Comparison of ENCODE assay signal across 8 mouse cellular contexts in the genomic region with DNA sequence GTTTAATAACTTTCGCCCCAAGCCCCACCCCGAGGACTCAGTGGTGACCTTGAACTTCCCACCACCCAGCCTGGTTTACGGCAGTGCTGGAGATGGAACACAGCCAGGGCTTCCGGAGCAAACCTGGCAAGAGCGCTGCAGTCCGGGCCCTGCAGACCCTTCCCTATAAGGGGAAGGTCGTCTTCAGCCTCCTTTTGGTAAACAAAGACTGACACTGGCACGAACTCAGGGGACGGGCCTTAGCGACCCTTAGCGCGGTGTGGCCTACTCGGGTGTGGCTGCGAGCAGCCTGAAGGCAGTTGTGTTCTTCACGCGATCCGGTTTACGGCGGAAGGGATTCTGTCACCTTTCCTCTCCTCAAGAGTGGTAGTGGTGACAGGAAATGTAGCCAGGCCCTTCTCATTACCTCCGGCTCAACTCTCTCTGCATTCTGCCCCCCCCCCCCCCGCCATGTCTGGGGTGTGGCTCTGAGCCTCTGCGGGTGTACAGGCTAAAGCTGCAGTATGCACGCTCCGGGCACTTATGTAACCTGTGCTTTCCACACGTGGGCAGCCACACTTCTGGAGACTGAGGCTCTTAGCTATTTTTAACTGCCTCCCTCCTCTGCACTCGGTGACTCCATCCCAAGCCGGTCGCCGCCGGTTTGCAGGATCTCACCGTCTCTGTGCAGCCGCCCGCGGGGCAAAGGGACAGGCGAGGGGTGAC. TPM values are rescaled to one million over a fixed set of nuclear protein-coding genes. Genes with fewer than 3 reads are reported as not detected.
DNase-seq lines count a peak whose midpoint lies in the region; ATAC-seq and TF ChIP-seq lines count a peak whose summit lies in the region.

TSS of gene Mpc1 (plus strand) at position 84 of the 705 bp plus-strand sequence.

- H3K27me3 ChIP-seq in ES-Bruce4 (ENCODE audit: control insufficient read depth, insufficient read depth, low read length, poor library complexity, severe bottlenecking) = no peaks in the 10 kb centered on the region
- H3K27me3 ChIP-seq in forebrain, embryonic 11.5 days (ENCODE audit: control insufficient read depth, insufficient read depth, low read length) = no peaks in the 10 kb centered on the region
- no peaks in the 10 kb centered on the region for H3K27me3 ChIP-seq in heart, embryonic 16.5 days (ENCODE audit: control insufficient read depth, insufficient read depth, low read length)
- H3K27me3 ChIP-seq in liver, embryonic 13.5 days = no peaks in the 10 kb centered on the region
- H3K27me3 ChIP-seq in stomach, postnatal 0 days (ENCODE audit: control insufficient read depth, insufficient read depth, low read length) = no peaks in the 10 kb centered on the region

- TF ChIP-seq CTCF in ES-Bruce4 (IDR thresholded peaks at IDR 0.05; ENCODE audit: low read depth, low read length) = no peak
- no peak for TF ChIP-seq CTCF in stomach, postnatal 0 days (IDR thresholded peaks at IDR 0.05; ENCODE audit: low read depth)

- TF ChIP-seq POLR2A in ES-Bruce4 (IDR thresholded peaks at IDR 0.05; ENCODE audit: insufficient read depth, low read length) = no peak

- TF ChIP-seq EP300 in ES-Bruce4 (IDR thresholded peaks at IDR 0.05; ENCODE audit: insufficient read depth, low read depth, low read length) = 0 out of 2 replicates have a peak, but pooled peaks have one; percentile 39
- no peak for TF ChIP-seq EP300 in stomach, postnatal 0 days (optimal IDR thresholded peaks at IDR 0.05)

- H3K27ac ChIP-seq in ES-Bruce4 (ENCODE audit: insufficient read depth, low read length) = peak within 1 kb of the TSS; percentile 22
- H3K27ac ChIP-seq in forebrain, embryonic 11.5 days (ENCODE audit: low read depth, low read length) = peak within 1 kb of the TSS; percentile 59
- peak within 1 kb of the TSS; percentile 100 for H3K27ac ChIP-seq in heart, embryonic 16.5 days (ENCODE audit: low read length)
- H3K27ac ChIP-seq in liver, embryonic 13.5 days = peak within 1 kb of the TSS; percentile 89
- H3K27ac ChIP-seq in stomach, postnatal 0 days (replicated peaks) = peak within 1 kb of the TSS; percentile 96

- no peaks in the 10 kb centered on the region for H3K4me1 ChIP-seq in ES-Bruce4 (ENCODE audit: control insufficient read depth, insufficient read depth, low read length)
- peaks cover 1% of the 10 kb centered on the region; the same call in 1 of the 2 replicates for H3K4me1 ChIP-seq in forebrain, embryonic 11.5 days (replicated peaks; ENCODE audit: control insufficient read depth, insufficient read depth, low read length)
- peaks cover 8% of the 10 kb centered on the region for H3K4me1 ChIP-seq in heart, embryonic 16.5 days (ENCODE audit: control insufficient read depth, insufficient read depth, low read length)
- H3K4me1 ChIP-seq in liver, embryonic 13.5 days (replicated peaks) = peaks cover 29% of the 10 kb centered on the region
- H3K4me1 ChIP-seq in stomach, postnatal 0 days (replicated peaks; ENCODE audit: control insufficient read depth, insufficient read depth) = no peaks in the 10 kb centered on the region; the same call in 1 of the 2 replicates

- H3K9ac ChIP-seq in ES-Bruce4 (ENCODE audit: low read depth, poor library complexity, severe bottlenecking) = peak within 1 kb of the TSS; percentile 35; the same call in 1 of the 2 replicates
- peak within 1 kb of the TSS; percentile 78 for H3K9ac ChIP-seq in forebrain, embryonic 11.5 days (ENCODE audit: low read length)
- peak within 1 kb of the TSS; percentile 94 for H3K9ac ChIP-seq in heart, embryonic 16.5 days (ENCODE audit: low read length)
- peak within 1 kb of the TSS; percentile 89 for H3K9ac ChIP-seq in liver, embryonic 13.5 days
- peak within 1 kb of the TSS; percentile 82 for H3K9ac ChIP-seq in stomach, postnatal 0 days (ENCODE audit: low read length)

- WGBS in forebrain, embryonic 11.5 days = 3% methylated on average over 34 of the region's 35 CpGs
- under 1% methylated on average over 35 of the region's 35 CpGs for WGBS in heart, embryonic 16.5 days
- WGBS in liver, embryonic 13.5 days (ENCODE audit: insufficient replicate concordance) = under 1% methylated on average over 34 of the region's 35 CpGs
- WGBS in stomach, postnatal 0 days = under 1% methylated on average over 34 of the region's 35 CpGs

- H3K36me3 ChIP-seq in ES-Bruce4 (ENCODE audit: control insufficient read depth, insufficient read depth, low read length, poor library complexity, severe bottlenecking) = no peaks in the 10 kb centered on the region
- no peaks in the 10 kb centered on the region for H3K36me3 ChIP-seq in forebrain, embryonic 11.5 days (ENCODE audit: control insufficient read depth, insufficient read depth, low read length)
- no peaks in the 10 kb centered on the region for H3K36me3 ChIP-seq in heart, embryonic 16.5 days (ENCODE audit: control insufficient read depth, insufficient read depth)
- H3K36me3 ChIP-seq in liver, embryonic 13.5 days = no peaks in the 10 kb centered on the region
- H3K36me3 ChIP-seq in stomach, postnatal 0 days (ENCODE audit: control insufficient read depth, insufficient read depth, low read length) = no peaks in the 10 kb centered on the region

- H3K4me2 ChIP-seq in forebrain, embryonic 11.5 days (ENCODE audit: low read depth, low read length, severe bottlenecking) = peak within 1 kb of the TSS; percentile 99
- H3K4me2 ChIP-seq in heart, embryonic 16.5 days (ENCODE audit: low read depth, low read length) = peak within 1 kb of the TSS; percentile 95
- H3K4me2 ChIP-seq in liver, embryonic 13.5 days = peak within 1 kb of the TSS; percentile 97
- H3K4me2 ChIP-seq in stomach, postnatal 0 days (replicated peaks; ENCODE audit: low read depth) = peak within 1 kb of the TSS; percentile 100

- peak; percentile 55 for DNase-seq in c-Kit-positive CD71-negative TER-119-negative erythroid progenitor cells, embryonic 14.5 days (ENCODE audit: low read depth)
- peak; percentile 69 for DNase-seq in forebrain, embryonic 11.5 days (ENCODE audit: low spot score)
- peak; percentile 87 to 98 for DNase-seq in kidney, postnatal 25 days
- DNase-seq in liver, embryonic 13.5 days = peak; percentile 19
- DNase-seq in neural tube, embryonic 10.5 days (ENCODE audit: extremely low spot score, low spot score) = peak; percentile 65
- peak; percentile 84 for DNase-seq in stomach, postnatal 0 days (ENCODE audit: low spot score)

- peak; percentile 61; the same call in 1 of the 2 replicates for ATAC-seq in forebrain, embryonic 11.5 days (replicated peaks; ENCODE audit: low FRiP score)
- peak; percentile 84 for ATAC-seq in heart, embryonic 16.5 days (replicated peaks; ENCODE audit: extremely low read depth, insufficient read depth, low FRiP score)
- peak; percentile 59 for ATAC-seq in liver, embryonic 13.5 days (ENCODE audit: low read depth)
- ATAC-seq in stomach, postnatal 0 days (ENCODE audit: low FRiP score, low TSS enrichment) = peak; percentile 82

- H3K4me3 ChIP-seq in ES-Bruce4 (ENCODE audit: low read depth, low read length) = peak within 1 kb of the TSS; percentile 80
- peak within 1 kb of the TSS; percentile 78 for H3K4me3 ChIP-seq in forebrain, embryonic 11.5 days (ENCODE audit: low read depth, low read length)
- H3K4me3 ChIP-seq in heart, embryonic 16.5 days (ENCODE audit: low read length) = peak within 1 kb of the TSS; percentile 94
- H3K4me3 ChIP-seq in liver, embryonic 13.5 days (replicated peaks) = peak within 1 kb of the TSS; percentile 94
- H3K4me3 ChIP-seq in stomach, postnatal 0 days (ENCODE audit: low read depth, low read length) = peak within 1 kb of the TSS; percentile 87

- no peaks in the 10 kb centered on the region for H3K9me3 ChIP-seq in ES-Bruce4 (replicated peaks; ENCODE audit: control insufficient read depth, insufficient read depth, low read length, poor library complexity, severe bottlenecking)
- H3K9me3 ChIP-seq in forebrain, embryonic 11.5 days (ENCODE audit: control insufficient read depth, low read length) = no peaks in the 10 kb centered on the region
- no peaks in the 10 kb centered on the region for H3K9me3 ChIP-seq in heart, embryonic 16.5 days (replicated peaks; ENCODE audit: control insufficient read depth, low read length)
- no peaks in the 10 kb centered on the region for H3K9me3 ChIP-seq in liver, embryonic 13.5 days (replicated peaks)
- H3K9me3 ChIP-seq in stomach, postnatal 0 days (ENCODE audit: control insufficient read depth, low read length) = no peaks in the 10 kb centered on the region

RNA-seq across cellular contexts. Expression of gene Mpc1, which starts in this region (rescaled TPM):
- 6.7 and 10.3 TPM in 2 replicates for polyA plus RNA-seq in ES-Bruce4 (2011; ENCODE audit: insufficient read depth, insufficient read length, low read depth, missing spikeins)
- 87.7 and 87.9 TPM in 2 replicates for polyA plus RNA-seq in forebrain, embryonic 11.5 days (2014; fragmentation: Nextera tagmentation; extraction: Ambion mirVana)
- 335 and 353 TPM in 2 replicates for polyA plus RNA-seq in heart, embryonic 16.5 days (2015; fragmentation: Nextera tagmentation; extraction: Ambion mirVana)
- polyA plus RNA-seq in liver, embryonic 13.5 days (2015; fragmentation: Nextera tagmentation; extraction: Ambion mirVana) = 125 and 127 TPM in 2 replicates
- 292 and 304 TPM in 2 replicates for polyA plus RNA-seq in stomach, postnatal 0 days (2015; fragmentation: Nextera tagmentation; extraction: Ambion mirVana)

Comparison
In these comparisons a context has a peak if more than half of its experiments do, and no peak if none do; other contexts are left out.
1. Peak in every context shown above with its lines: DNase-seq, ATAC-seq, H3K4me3 ChIP-seq and H3K27ac ChIP-seq.
2. H3K27ac ChIP-seq: peak in every context shown above with its lines; median percentile 100 in heart, embryonic 16.5 days; 96 in stomach, postnatal 0 days; 89 in liver, embryonic 13.5 days; 59 in forebrain, embryonic 11.5 days; 22 in ES-Bruce4.
3. H3K9ac ChIP-seq: peak in every context shown above with its lines; median percentile 94 in heart, embryonic 16.5 days; 89 in liver, embryonic 13.5 days; 82 in stomach, postnatal 0 days; 78 in forebrain, embryonic 11.5 days; 35 in ES-Bruce4.
4. DNase-seq: peak in every context shown above with its lines; median percentile 92 in kidney, postnatal 25 days; 84 in stomach, postnatal 0 days; 69 in forebrain, embryonic 11.5 days; 65 in neural tube, embryonic 10.5 days; 55 in c-Kit-positive CD71-negative TER-119-negative erythroid progenitor cells, embryonic 14.5 days; 19 in liver, embryonic 13.5 days.